Mouse (Mus musculus) ovary, adult 18-20 months (tissue): ENCODE measurements at regions not wholly inside any gene's neighbourhood (a gene's known extent, or its start where the extent isn't known, plus 50 kb on each side); places are given as distances from the start of the nearest gene placed in this dataset.

Experiments used
- DNase-seq: peaks from one replicate; pipeline ENCODE4 v3.0.0; 2022; ENCODE audit warnings: low spot score, mixed read lengths

- DNase-seq = no peak
Observed at GRCm38 (mm10) chr6:107894296-107895090, 170.4 kb upstream of the Setmar start.

- no peak for DNase-seq
Observed at GRCm38 (mm10) chr6:107910576-107910975, 154.3 kb upstream of the Setmar start.

- DNase-seq = no peak
Observed at GRCm38 (mm10) chr6:107911387-107911786, 153.5 kb upstream of the Setmar start.

GRCm38 (mm10) chr6:107923528-107924199, 141.2 kb upstream of the Setmar start:
- no peak for DNase-seq

- no peak for DNase-seq
Observed at GRCm38 (mm10) chr6:107924200-107924735, 140.6 kb upstream of the Setmar start.

GRCm38 (mm10) chr6:107930439-107931173, 134.2 kb upstream of the Setmar start:
- no peak for DNase-seq

- peak; percentile 10 for DNase-seq
Observed at GRCm38 (mm10) chr6:107931174-107931557, 133.7 kb upstream of the Setmar start.

GRCm38 (mm10) chr6:107936075-107936635, 128.7 kb upstream of the Setmar start:
- DNase-seq = no peak

- DNase-seq = no peak
Observed at GRCm38 (mm10) chr6:107968694-107969093, 96.2 kb upstream of the Setmar start.

- no peak for DNase-seq
Observed at GRCm38 (mm10) chr6:107998921-107999690, 65.7 kb upstream of the Setmar start.

GRCm38 (mm10) chr6:108003231-108003630, 61.6 kb upstream of the Setmar start:
- DNase-seq = no peak

GRCm38 (mm10) chr6:108008323-108008722, 56.5 kb upstream of the Setmar start:
- DNase-seq = no peak
